Mouse (Mus musculus): ENCODE data around the gene Pcsk4. TPM values are rescaled to one million over a fixed set of nuclear protein-coding genes. Genes with fewer than 3 reads are reported as not detected.

The Pcsk4 gene
- polyA plus RNA-seq (2015; fragmentation: Nextera tagmentation; extraction: Ambion mirVana), result 8.6 and 8.8 TPM in 2 replicates

GRCm38 (mm10) chr10:80329273-80330081 lies at the start of gene Pcsk4, which contains the start of gene Reep6:
Pcsk4 (minus strand) TSS chr10:80329498.
Reep6 (plus strand) TSS chr10:80329953.
- Histone ChIP-seq H3K27ac (ENCODE audit: low read length) (peak within 1 kb of the TSS; percentile 70), H3K36me3 (ENCODE audit: insufficient read depth, low read length) (no peaks in the 10 kb centered on the region), H3K27me3 (ENCODE audit: insufficient read depth, low read length) (no peaks in the 10 kb centered on the region; the same call in 1 of the 2 replicates), H3K9ac (replicated peaks; ENCODE audit: low read length) (peak within 1 kb of the TSS; percentile 69), H3K4me2 (replicated peaks; ENCODE audit: low read depth, low read length) (peak within 1 kb of the TSS; percentile 97), H3K9me3 (ENCODE audit: low read length) (no peaks in the 10 kb centered on the region), H3K4me1 (ENCODE audit: insufficient read depth, low read length) (peaks cover 17% of the 10 kb centered on the region), H3K4me3 (ENCODE audit: low read length) (peak within 1 kb of the TSS; percentile 59)
- peak; percentile 96 for ATAC-seq (ENCODE audit: low FRiP score, low TSS enrichment)
- 4% methylated on average over 36 of the region's 36 CpGs for WGBS

GRCm38 (mm10) chr10:80377716-80378115 lies 48.4 kb upstream of the Pcsk4 start:
- H3K9me3 ChIP-seq (ENCODE audit: low read length), result no peaks in the 10 kb centered on the region
- no peak overlapping the region for H3K4me3 ChIP-seq (ENCODE audit: low read length)
- WGBS, result 53% methylated on average over 10 of the region's 10 CpGs
- ATAC-seq (ENCODE audit: low FRiP score, low TSS enrichment), result no peak
- no peaks in the 10 kb centered on the region for H3K27me3 ChIP-seq (ENCODE audit: insufficient read depth, low read length)
- H3K9ac ChIP-seq (replicated peaks; ENCODE audit: low read length), result no peak overlapping the region
- peaks cover 29% of the 10 kb centered on the region for H3K36me3 ChIP-seq (ENCODE audit: insufficient read depth, low read length)
- H3K4me2 ChIP-seq (replicated peaks; ENCODE audit: low read depth, low read length), result no peak overlapping the region
- H3K27ac ChIP-seq (ENCODE audit: low read length), result no peak overlapping the region
- peaks cover 5% of the 10 kb centered on the region; the same call in 1 of the 2 replicates for H3K4me1 ChIP-seq (ENCODE audit: insufficient read depth, low read length)

GRCm38 (mm10) chr10:80376160-80376559 lies 46.9 kb upstream of the Pcsk4 start:
- no peak overlapping the region for H3K27ac ChIP-seq (ENCODE audit: low read length)
- no peak overlapping the region for H3K9ac ChIP-seq (replicated peaks; ENCODE audit: low read length)
- H3K9me3 ChIP-seq (ENCODE audit: low read length), result no peaks in the 10 kb centered on the region
- peaks cover 6% of the 10 kb centered on the region; the same call in 1 of the 2 replicates for H3K4me1 ChIP-seq (ENCODE audit: insufficient read depth, low read length)
- H3K4me3 ChIP-seq (ENCODE audit: low read length), result no peak overlapping the region
- H3K27me3 ChIP-seq (ENCODE audit: insufficient read depth, low read length), result no peaks in the 10 kb centered on the region
- ATAC-seq (ENCODE audit: low FRiP score, low TSS enrichment), result no peak
- peaks cover 14% of the 10 kb centered on the region for H3K36me3 ChIP-seq (ENCODE audit: insufficient read depth, low read length)
- 2% methylated on average over 7 of the region's 7 CpGs for WGBS
- no peak overlapping the region for H3K4me2 ChIP-seq (replicated peaks; ENCODE audit: low read depth, low read length)

DNA sequence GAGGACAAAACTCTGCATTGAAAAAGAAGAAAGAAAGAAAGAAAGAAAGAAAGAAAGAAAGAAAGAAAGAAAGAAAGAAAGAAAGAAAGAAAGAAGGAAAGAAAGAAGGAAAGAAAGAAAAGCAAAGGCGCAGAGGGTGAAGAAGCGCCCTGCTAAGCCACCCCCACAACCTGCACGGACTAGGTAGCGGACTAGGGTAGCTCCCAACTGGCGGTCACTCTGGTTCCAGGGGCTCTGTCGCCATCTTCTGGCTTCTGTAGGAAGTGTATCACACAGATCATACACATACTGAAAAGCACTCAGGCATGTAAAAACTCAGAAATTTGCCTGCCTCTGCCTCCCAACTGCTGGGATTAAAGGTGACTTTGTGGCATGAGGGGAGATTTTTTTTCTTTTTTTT lies 44.8 kb upstream of the Pcsk4 start:
- 22% methylated on average over 6 of the region's 6 CpGs for WGBS
- ATAC-seq (ENCODE audit: low FRiP score, low TSS enrichment), result no peak
- 0 out of 2 replicates have a peak, but pooled peaks cover 3% of the 10 kb centered on the region for H3K4me1 ChIP-seq (ENCODE audit: insufficient read depth, low read length)
- no peaks in the 10 kb centered on the region for H3K9me3 ChIP-seq (ENCODE audit: low read length)
- no peak overlapping the region for H3K4me3 ChIP-seq (ENCODE audit: low read length)
- H3K9ac ChIP-seq (replicated peaks; ENCODE audit: low read length), result no peak overlapping the region
- H3K27me3 ChIP-seq (ENCODE audit: insufficient read depth, low read length), result no peaks in the 10 kb centered on the region
- H3K27ac ChIP-seq (ENCODE audit: low read length), result no peak overlapping the region
- H3K4me2 ChIP-seq (replicated peaks; ENCODE audit: low read depth, low read length), result no peak overlapping the region
- H3K36me3 ChIP-seq (ENCODE audit: insufficient read depth, low read length), result no peaks in the 10 kb centered on the region

DNA sequence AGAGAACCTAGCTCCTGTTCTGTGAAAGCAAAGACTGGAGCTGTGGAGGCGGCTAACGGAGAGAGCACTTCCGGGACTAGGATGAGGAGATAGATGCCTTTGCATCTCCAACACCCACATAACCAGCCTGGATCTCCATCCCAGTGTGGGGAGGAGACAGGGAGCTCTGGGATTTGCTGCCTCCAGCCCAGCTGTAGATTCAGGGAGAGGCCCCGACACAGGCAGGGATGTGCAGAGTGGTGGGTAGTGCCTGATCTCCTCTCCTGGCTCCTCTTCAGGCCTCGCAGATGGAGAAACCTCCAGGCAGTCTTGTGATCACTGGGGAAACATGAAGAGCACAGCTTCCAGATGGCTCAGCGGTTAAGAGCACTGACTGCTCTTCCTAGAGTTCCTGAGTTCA lies 43.4 kb upstream of the Pcsk4 start:
- H3K4me1 ChIP-seq (ENCODE audit: insufficient read depth, low read length), result 0 out of 2 replicates have a peak, but pooled peaks cover 3% of the 10 kb centered on the region
- no peak for ATAC-seq (ENCODE audit: low FRiP score, low TSS enrichment)
- H3K36me3 ChIP-seq (ENCODE audit: insufficient read depth, low read length), result no peaks in the 10 kb centered on the region
- no peak overlapping the region for H3K4me3 ChIP-seq (ENCODE audit: low read length)
- H3K9ac ChIP-seq (replicated peaks; ENCODE audit: low read length), result no peak overlapping the region
- H3K4me2 ChIP-seq (replicated peaks; ENCODE audit: low read depth, low read length), result no peak overlapping the region
- no peaks in the 10 kb centered on the region for H3K9me3 ChIP-seq (ENCODE audit: low read length)
- no peak overlapping the region for H3K27ac ChIP-seq (ENCODE audit: low read length)
- H3K27me3 ChIP-seq (ENCODE audit: insufficient read depth, low read length), result no peaks in the 10 kb centered on the region
- 84% methylated on average over 6 of the region's 6 CpGs for WGBS

DNA sequence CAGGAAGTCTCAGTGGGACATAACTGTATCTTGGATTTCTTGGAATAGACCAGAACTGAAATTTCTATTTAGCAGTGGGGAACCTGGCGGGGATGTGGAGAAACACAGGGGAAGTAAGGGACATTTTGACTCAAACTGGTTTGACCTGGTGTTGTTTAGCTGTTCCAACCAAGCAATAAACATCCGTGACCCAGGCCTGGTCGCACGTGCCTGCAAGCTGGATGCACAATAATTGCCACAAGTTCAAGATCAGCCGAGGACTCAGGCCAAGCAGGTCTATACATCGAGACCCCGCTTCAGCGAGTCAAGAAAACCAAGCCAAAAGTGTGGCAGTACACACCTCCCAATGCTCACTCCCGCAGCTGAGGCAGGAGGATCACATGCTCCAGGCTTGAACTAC lies 42.7 kb upstream of the Pcsk4 start:
- 46% methylated on average over 9 of the region's 9 CpGs for WGBS
- peak overlapping the region; percentile 29; the same call in 1 of the 2 replicates for H3K4me2 ChIP-seq (replicated peaks; ENCODE audit: low read depth, low read length)
- no peaks in the 10 kb centered on the region for H3K27me3 ChIP-seq (ENCODE audit: insufficient read depth, low read length)
- no peaks in the 10 kb centered on the region for H3K36me3 ChIP-seq (ENCODE audit: insufficient read depth, low read length)
- no peak overlapping the region for H3K9ac ChIP-seq (replicated peaks; ENCODE audit: low read length)
- no peaks in the 10 kb centered on the region for H3K9me3 ChIP-seq (ENCODE audit: low read length)
- peak; percentile 1; the same call in 1 of the 2 replicates for ATAC-seq (ENCODE audit: low FRiP score, low TSS enrichment)
- peak overlapping the region; percentile 32 for H3K4me3 ChIP-seq (ENCODE audit: low read length)
- H3K27ac ChIP-seq (ENCODE audit: low read length), result no peak overlapping the region
- H3K4me1 ChIP-seq (ENCODE audit: insufficient read depth, low read length), result 0 out of 2 replicates have a peak, but pooled peaks cover 3% of the 10 kb centered on the region

- WGBS, result 3% methylated on average over 12 of the region's 12 CpGs
- no peak overlapping the region for H3K27ac ChIP-seq (ENCODE audit: low read length)
- peak overlapping the region; percentile 29; the same call in 1 of the 2 replicates for H3K4me2 ChIP-seq (replicated peaks; ENCODE audit: low read depth, low read length)
- peak overlapping the region; percentile 32 for H3K4me3 ChIP-seq (ENCODE audit: low read length)
- no peaks in the 10 kb centered on the region for H3K36me3 ChIP-seq (ENCODE audit: insufficient read depth, low read length)
- H3K27me3 ChIP-seq (ENCODE audit: insufficient read depth, low read length), result no peaks in the 10 kb centered on the region
- peak; percentile 72 for ATAC-seq (ENCODE audit: low FRiP score, low TSS enrichment)
- no peaks in the 10 kb centered on the region for H3K9me3 ChIP-seq (ENCODE audit: low read length)
- H3K9ac ChIP-seq (replicated peaks; ENCODE audit: low read length), result no peak overlapping the region
- 0 out of 2 replicates have a peak, but pooled peaks cover 3% of the 10 kb centered on the region for H3K4me1 ChIP-seq (ENCODE audit: insufficient read depth, low read length)
Measured at GRCm38 (mm10) chr10:80371411-80371966, 42.2 kb upstream of the Pcsk4 start.

- H3K36me3 ChIP-seq (ENCODE audit: insufficient read depth, low read length), result no peaks in the 10 kb centered on the region
- H3K9me3 ChIP-seq (ENCODE audit: low read length), result no peaks in the 10 kb centered on the region
- H3K9ac ChIP-seq (replicated peaks; ENCODE audit: low read length), result no peak overlapping the region
- H3K27me3 ChIP-seq (ENCODE audit: insufficient read depth, low read length), result no peaks in the 10 kb centered on the region
- 77% methylated on average over 21 of the region's 21 CpGs for WGBS
- no peak overlapping the region for H3K4me3 ChIP-seq (ENCODE audit: low read length)
- H3K4me2 ChIP-seq (replicated peaks; ENCODE audit: low read depth, low read length), result no peak overlapping the region
- no peak for ATAC-seq (ENCODE audit: low FRiP score, low TSS enrichment)
- H3K4me1 ChIP-seq (ENCODE audit: insufficient read depth, low read length), result 0 out of 2 replicates have a peak, but pooled peaks cover 3% of the 10 kb centered on the region
- H3K27ac ChIP-seq (ENCODE audit: low read length), result no peak overlapping the region
Measured at GRCm38 (mm10) chr10:80369995-80370747, 40.9 kb upstream of the Pcsk4 start.

DNA sequence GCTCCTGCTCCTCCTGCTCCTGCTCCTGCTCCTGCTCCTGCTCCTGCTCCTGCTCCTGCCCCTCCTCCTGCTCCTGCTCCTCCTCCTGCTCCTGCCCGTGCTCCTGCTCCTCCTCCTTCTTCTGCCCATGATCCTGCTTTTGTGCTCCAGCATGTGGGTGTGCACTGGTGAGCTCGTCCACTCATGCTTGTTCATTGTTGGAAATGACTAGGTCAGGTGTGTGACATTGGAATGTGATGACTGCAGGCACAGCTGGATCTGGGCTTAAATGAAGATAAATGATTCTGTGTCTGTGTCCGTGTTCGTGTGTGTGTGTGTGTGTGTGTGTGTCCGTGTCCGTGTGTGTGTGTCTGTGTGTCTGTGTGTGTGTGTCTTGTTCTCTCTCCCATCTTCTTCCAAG lies 39.1 kb upstream of the Pcsk4 start:
- Histone ChIP-seq H3K9me3 (ENCODE audit: low read length) (no peaks in the 10 kb centered on the region), H3K4me3 (ENCODE audit: low read length) (no peak overlapping the region), H3K27me3 (ENCODE audit: insufficient read depth, low read length) (no peaks in the 10 kb centered on the region), H3K4me1 (ENCODE audit: insufficient read depth, low read length) (0 out of 2 replicates have a peak, but pooled peaks cover 3% of the 10 kb centered on the region), H3K9ac (replicated peaks; ENCODE audit: low read length) (no peak overlapping the region), H3K4me2 (replicated peaks; ENCODE audit: low read depth, low read length) (no peak overlapping the region), H3K36me3 (ENCODE audit: insufficient read depth, low read length) (no peaks in the 10 kb centered on the region), H3K27ac (ENCODE audit: low read length) (no peak overlapping the region)
- ATAC-seq (ENCODE audit: low FRiP score, low TSS enrichment), result no peak
- 93% methylated on average over 6 of the region's 6 CpGs for WGBS
